Mouse (Mus musculus) natural killer cell, adult 2 months (primary cell): Measurements from ENCODE around the gene Adamts14.

Experiments used
- DNase-seq, 2 experiments: peaks; one replicate each; pipeline ENCODE4 v3.0.0; 2022; ENCODE audit warnings: low spot score in 2 of 2

Adamts14 gene

DNA sequence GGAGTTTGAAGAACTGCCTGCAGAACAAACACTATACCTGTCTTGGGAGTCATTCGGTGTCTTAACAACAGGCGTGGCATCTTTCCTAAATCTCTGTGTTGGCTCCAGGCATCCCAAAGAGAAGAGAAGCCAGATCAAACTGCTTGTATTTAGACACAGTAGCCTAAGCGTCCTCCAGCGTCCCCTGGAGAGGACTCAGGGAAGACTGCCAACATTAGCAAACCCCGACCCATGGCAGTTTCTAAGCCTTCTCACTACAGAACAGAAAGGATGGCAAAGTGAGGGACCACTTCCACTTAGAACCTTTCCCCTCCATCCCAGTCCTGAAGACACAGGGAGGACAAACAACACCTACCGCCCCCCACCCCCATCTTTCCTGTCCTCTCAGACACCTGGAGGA, 93.3 kb downstream of the Adamts14 start:
- DNase-seq: no peak

DNA sequence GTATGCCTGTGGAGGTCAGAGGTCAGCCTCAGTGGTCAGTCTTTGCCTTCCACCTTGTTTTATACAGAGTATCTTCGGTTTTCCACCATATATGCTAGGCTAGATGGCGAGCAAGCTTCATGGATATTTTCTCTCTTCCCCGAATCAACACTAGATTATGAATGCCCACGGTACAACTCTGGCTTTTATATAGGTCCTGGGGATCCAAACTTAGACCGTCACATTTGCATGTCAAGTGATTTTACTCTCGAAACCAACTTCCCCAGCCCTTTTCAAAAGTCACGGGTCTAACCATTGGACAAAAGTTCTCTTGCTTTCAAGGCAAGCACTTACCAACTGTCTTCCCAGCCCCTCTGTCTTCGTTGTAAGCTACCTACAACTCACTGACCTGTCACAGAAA, 94.6 kb downstream of the Adamts14 start:
- DNase-seq: no peak

- DNase-seq: no peak
Measured at GRCm38 (mm10) chr10:61177751-61178150, 95.5 kb downstream of the Adamts14 start.

GRCm38 (mm10) chr10:61176221-61176790, 96.9 kb downstream of the Adamts14 start:
- no peak for DNase-seq

- DNase-seq: peak; percentile 53 to 66
Measured at GRCm38 (mm10) chr10:61175442-61176204, 97.6 kb downstream of the Adamts14 start.

- DNase-seq: no peak
Measured at GRCm38 (mm10) chr10:61174711-61175441, 98.4 kb downstream of the Adamts14 start.

DNA sequence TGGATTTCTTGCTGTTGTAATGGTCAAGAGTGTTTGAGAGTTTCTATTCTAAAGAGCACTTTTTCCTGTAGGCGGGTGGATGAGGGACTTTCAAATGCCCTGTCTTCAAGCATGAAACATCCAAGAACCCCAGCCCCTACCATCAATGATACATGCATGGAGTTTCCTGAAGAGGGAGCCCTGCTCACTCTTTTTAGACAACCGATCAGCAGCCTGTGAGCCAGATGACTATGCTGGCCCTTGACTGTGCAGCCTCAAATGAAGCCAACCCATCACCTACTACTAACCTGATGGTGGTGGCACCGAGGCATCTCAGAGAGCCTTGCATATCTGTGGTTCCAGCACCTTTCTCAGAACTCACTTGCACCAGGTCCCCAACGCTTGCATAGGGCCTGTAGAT, 100.7 kb downstream of the Adamts14 start:
- no peak for DNase-seq

GRCm38 (mm10) chr10:61171654-61172053, 101.6 kb downstream of the Adamts14 start, which contains the start of gene Tbata:
Tbata (plus strand) TSS chr10:61171954.
- DNase-seq: no peak

- peak; percentile 27 to 39 for DNase-seq
Measured at GRCm38 (mm10) chr10:61168393-61168792, 104.8 kb downstream of the Adamts14 start.

DNA sequence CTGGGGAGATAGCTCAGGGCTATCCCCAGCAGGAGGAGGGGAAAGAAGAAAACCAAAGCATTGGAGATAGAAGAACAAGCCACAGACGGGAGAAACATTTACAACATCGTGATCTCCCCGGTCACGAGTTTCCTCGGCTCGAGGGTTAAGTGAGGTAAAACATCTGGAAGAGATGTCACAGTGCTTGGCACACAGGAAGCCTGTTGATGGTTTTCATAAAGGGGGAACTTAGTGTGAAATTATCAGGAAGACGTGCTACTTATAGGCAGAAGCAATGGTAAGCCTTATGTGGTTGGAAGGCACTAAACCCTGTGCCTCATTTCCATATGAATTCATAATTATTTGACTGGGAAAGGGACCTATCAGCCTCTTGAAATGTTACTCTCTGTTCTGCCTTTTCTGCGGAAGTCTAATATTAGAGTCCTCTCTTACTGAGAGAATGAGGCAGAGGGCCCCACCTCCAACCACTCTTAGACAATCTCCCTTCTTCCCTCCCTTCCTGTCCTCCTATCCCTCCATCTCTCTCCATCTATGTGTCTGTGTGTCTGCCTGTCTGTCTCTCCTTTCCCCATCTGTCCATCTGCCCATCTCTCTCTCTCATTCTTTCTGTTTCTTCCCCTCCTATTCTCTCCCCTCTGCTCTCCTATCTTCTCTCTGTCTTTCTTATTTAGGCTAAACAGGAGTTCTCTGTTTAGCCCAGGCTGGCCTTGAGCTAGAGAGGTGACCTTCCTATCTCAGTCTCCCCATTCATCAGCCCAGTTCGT, 105.7 kb downstream of the Adamts14 start:
- no peak for DNase-seq

DNA sequence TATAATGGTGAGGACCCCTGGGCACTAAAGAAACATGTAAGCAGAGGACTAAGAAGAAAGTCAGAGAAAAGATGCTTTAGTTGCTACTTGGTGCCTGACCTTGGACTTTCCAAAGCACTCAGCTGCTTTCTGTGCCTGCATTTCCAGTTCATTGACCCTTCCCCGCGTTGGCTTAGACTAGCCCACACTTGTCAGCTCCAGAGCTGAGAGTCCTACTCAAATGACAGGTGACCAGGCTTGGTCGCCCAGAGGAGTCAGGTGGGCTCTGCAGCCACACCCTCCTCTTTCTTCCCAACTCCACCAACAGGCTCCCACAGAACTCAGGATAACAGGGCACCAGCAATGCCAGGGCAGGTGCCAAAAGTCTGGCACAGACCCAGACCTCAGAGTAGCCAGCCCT, 110.9 kb downstream of the Adamts14 start:
- DNase-seq: no peak

- DNase-seq: no peak
Measured at GRCm38 (mm10) chr10:61160671-61161070, 112.6 kb downstream of the Adamts14 start.

GRCm38 (mm10) chr10:61160089-61160488, 113.1 kb downstream of the Adamts14 start:
- no peak for DNase-seq

DNA sequence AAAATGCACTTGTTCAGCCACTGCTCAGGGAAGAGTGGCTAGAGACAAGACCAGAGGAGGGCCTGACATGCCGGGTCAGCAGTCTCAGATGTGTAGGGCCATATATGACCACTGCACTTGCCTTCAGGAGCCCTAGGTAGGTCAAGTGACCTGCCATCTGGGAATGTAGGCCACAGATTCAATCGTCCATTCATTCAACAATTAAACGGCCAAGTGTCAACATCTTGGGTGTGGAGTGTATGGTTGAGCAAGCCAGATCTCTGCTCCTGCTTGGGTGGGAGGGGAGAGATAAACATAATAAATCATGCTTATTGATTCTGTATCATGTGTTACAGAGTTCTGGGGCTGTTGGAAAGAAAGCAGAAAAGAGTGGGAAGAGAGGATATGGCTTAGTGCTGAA, 114.6 kb downstream of the Adamts14 start:
- no peak for DNase-seq

- no peak for DNase-seq
Measured at GRCm38 (mm10) chr10:61156453-61156852, 116.8 kb downstream of the Adamts14 start.

DNA sequence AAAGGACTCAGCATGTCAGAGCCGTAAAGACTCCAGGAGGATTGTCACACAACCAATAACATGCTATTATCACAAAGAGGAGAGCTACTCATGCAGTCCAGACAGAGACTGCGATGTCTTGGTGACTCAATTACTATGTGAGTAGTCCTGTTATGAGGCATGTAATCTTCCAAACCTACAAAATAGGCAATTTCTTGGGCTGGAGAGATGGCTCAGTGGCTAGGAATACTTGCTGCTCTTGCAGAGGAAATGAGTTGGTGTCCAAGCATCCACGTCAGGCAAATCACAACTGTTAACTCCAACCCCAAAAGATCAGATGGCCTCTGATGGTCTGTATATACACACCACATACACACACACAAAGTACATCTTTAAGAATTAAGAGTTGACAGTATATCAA, 117.6 kb downstream of the Adamts14 start:
- no peak for DNase-seq

DNA sequence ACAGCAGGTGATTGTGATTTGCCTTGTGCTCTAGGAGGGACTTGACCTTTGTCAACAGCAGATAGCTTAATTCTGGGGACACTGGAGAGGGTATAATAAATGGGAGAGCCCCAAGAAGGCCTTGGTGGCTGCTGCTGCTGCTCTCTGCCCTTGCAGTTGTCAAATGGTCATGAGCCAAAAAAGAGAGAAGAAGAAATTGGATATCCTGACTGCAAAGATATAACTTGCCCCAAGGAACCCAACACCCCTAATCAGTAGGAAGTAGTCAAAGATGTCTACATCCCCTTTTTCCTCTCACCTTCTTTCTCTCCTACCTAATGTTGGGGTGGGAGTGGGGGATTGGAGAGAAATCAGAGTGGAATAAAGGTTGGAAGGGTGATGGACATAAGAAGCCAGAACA, 121.1 kb downstream of the Adamts14 start:
- no peak for DNase-seq

DNA sequence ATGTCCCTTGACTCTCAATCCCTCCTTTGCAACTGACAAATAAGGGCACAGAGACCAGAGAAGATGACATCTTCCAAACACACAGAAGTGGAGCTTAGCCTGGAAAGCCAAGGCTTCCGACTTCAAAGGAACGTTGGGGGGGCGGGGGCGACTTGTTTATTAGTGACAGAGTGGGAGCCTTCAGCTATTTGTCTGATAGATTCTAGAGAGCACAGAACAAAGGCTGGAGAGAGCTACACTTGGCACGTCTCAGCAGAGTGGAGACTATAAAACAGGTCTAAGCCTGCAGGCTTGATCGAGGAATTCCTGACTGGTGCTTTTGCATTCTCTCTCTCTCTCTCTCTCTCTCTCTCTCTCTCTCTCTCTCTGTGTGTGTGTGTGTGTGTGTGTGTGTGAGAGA, 122.6 kb downstream of the Adamts14 start:
- no peak for DNase-seq

- no peak for DNase-seq
Measured at GRCm38 (mm10) chr10:61149476-61149875, 123.8 kb downstream of the Adamts14 start.

- DNase-seq: peak; percentile 83 to 89
Measured at GRCm38 (mm10) chr10:61147157-61148040, 125.8 kb downstream of the Adamts14 start, which contains the start of gene Sgpl1. Sgpl1 (minus strand) TSS chr10:61147703.
